Mouse (Mus musculus) erythroid progenitor cell, adult 5-6 weeks (primary cell): ENCODE results near the gene Slc30a3. TPM values are rescaled to one million over a fixed set of nuclear protein-coding genes. Genes with fewer than 3 reads are reported as not detected.

Experiments
- ATAC-seq: replicated peaks from 2 replicates; pipeline ENCODE4 v1.8.0; 2016; ENCODE audit warnings: moderate number of reproducible peaks, mild to moderate bottlenecking, moderate TSS enrichment, inconsistent platforms; ENCODE audit not compliant: poor library complexity, low FRiP score, severe bottlenecking
- total RNA-seq, 2 experiments: library from RNA; stranded (forward) in 1 of 2; stranded (reverse) in 1 of 2; fragments of 150-400 nt in 1 of 2; fragments of 186-747, 209-891 nt in 1 of 2; gene quantifications; 2 replicates each; pipeline versions ENCODE4 v1.2.3 to v1.2.4; 2015 to 2017; ENCODE audit warnings: low replicate concordance in 2 of 2

Slc30a3 gene
- total RNA-seq (2015; ENCODE audit: low replicate concordance): not detected in 2 replicates
- total RNA-seq (2017; ENCODE audit: low replicate concordance): not detected in 2 replicates

- ATAC-seq: no peak
Measured at GRCm38 (mm10) chr5:31108000-31108490, at the start of gene Slc30a3. TSS of gene Slc30a3 (minus strand) at chr5:31108237.

- ATAC-seq: peak; percentile 98
Measured at GRCm38 (mm10) chr5:31154152-31154553, 46.1 kb upstream of the Slc30a3 start, which contains the start of gene Mpv17. TSS of gene Mpv17 (minus strand) at chr5:31154251.

GRCm38 (mm10) chr5:31153516-31154151 lies 45.6 kb upstream of the Slc30a3 start:
- ATAC-seq: peak; percentile 6; the same call in 1 of the 2 replicates

- no peak for ATAC-seq
Measured at GRCm38 (mm10) chr5:31151746-31152145, 43.7 kb upstream of the Slc30a3 start.

- no peak for ATAC-seq
Measured at GRCm38 (mm10) chr5:31149781-31150180, 41.7 kb upstream of the Slc30a3 start.

- no peak for ATAC-seq
Measured at GRCm38 (mm10) chr5:31138968-31139425, 31.0 kb upstream of the Slc30a3 start.

- no peak for ATAC-seq
Measured at GRCm38 (mm10) chr5:31138241-31138967, 30.4 kb upstream of the Slc30a3 start, which contains the start of gene Ucn. TSS of gene Ucn (minus strand) at chr5:31138829.

- ATAC-seq: no peak
Measured at GRCm38 (mm10) chr5:31137658-31138057, 29.6 kb upstream of the Slc30a3 start.

- ATAC-seq: no peak
Measured at GRCm38 (mm10) chr5:31136730-31137424, 28.8 kb upstream of the Slc30a3 start.

GRCm38 (mm10) chr5:31126050-31126449 lies 18.0 kb upstream of the Slc30a3 start:
- no peak for ATAC-seq

- no peak for ATAC-seq
Measured at GRCm38 (mm10) chr5:31123481-31123880, 15.4 kb upstream of the Slc30a3 start.

GRCm38 (mm10) chr5:31121111-31121510 lies 13.1 kb upstream of the Slc30a3 start:
- no peak for ATAC-seq

- ATAC-seq: no peak
Measured at GRCm38 (mm10) chr5:31116912-31117311, 8.9 kb upstream of the Slc30a3 start.

GRCm38 (mm10) chr5:31116354-31116753 lies 8.3 kb upstream of the Slc30a3 start, which contains the start of gene Trim54:
TSS of gene Trim54 (plus strand) at chr5:31116712.
- no peak for ATAC-seq

- no peak for ATAC-seq
Measured at GRCm38 (mm10) chr5:31110781-31111180, 2.7 kb upstream of the Slc30a3 start.

GRCm38 (mm10) chr5:31105814-31106335 lies 2.2 kb downstream of the Slc30a3 start, which contains the start of gene Dnajc5g:
TSS of gene Dnajc5g (plus strand) at chr5:31106285.
- no peak for ATAC-seq

- no peak for ATAC-seq
Measured at GRCm38 (mm10) chr5:31095711-31096480, 12.1 kb downstream of the Slc30a3 start.

- ATAC-seq: no peak
Measured at GRCm38 (mm10) chr5:31094799-31095691, 13.0 kb downstream of the Slc30a3 start.
